Mouse (Mus musculus) liver, adult 2 months (tissue): ENCODE measurements at regions not wholly inside any gene's neighbourhood (a gene's known extent, or its start where the extent isn't known, plus 50 kb on each side); places are given as distances from the start of the nearest gene placed in this dataset.

Experiments
- CTCF ChIP-seq: fragments of 200-500 bp; IDR thresholded peaks from 2 replicates; pipeline ENCODE4 v1.5.1; 2011; ENCODE audit warnings: low read depth, low read length, control low read depth
- POLR2A ChIP-seq: fragments of 200-500 bp; IDR thresholded peaks from 2 replicates; pipeline ENCODE4 v1.6.1; 2011; ENCODE audit warnings: low read length, control low read depth; ENCODE audit not compliant: insufficient read depth; ENCODE audit errors: extremely low read depth

DNA sequence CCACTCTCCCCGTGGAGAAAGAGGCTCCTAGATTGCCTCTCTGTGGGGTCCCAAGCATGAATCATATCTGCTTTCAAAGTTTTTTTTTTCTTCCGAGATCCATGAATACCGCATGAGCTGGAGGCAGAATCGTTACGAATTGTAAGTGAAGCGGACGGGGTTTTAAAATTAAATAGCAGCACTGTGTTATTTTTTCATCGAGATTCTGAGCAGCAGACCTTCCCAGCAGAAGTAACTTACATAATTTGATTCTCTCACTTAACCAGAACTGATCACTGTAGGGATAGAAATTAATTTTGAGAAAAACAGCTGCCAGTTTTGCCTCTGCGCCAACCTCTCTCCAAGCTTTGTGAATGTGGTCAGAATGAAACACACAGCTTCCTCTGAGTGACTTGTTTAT, 502.5 kb upstream of the Auts2 start:
- TF ChIP-seq CTCF: no peak
- TF ChIP-seq POLR2A: no peak
